Mouse (Mus musculus): ENCODE measurements around the gene Aifm1. TPM values are rescaled to one million over a fixed set of nuclear protein-coding genes. Genes with fewer than 3 reads are reported as not detected.

Gene Aifm1
- polyA plus RNA-seq, 1 experiment from 2014 or later = 65.5 TPM

DNA sequence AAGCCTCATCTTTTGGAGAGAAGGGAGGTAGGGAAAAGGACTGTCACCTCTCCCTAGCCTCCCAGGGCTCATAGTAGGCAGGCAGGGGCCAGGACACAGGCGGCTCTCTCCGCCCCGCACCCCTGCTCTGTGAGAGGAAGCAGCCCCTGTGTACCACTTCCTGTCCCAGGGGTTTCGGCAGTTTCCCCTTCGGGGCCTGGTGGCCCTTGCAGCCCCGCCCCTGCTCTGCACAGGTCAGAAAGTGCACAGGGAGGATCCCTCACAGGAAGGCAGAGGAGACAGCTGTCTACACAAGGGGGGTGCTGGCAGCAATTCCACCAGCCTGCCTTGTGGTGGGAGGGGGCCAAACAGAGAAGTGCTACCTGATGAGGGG is 79.8 kb downstream of the Aifm1 start:
- H3K4me3 ChIP-seq = no peak overlapping the region
- 0 out of 2 replicates have a peak overlapping the region, but pooled peaks have one; percentile 8 for H3K27ac ChIP-seq
- peaks cover 8% of the 10 kb centered on the region; the same call in 1 of the 2 replicates for H3K4me1 ChIP-seq (replicated peaks)
- H3K27me3 ChIP-seq (ENCODE audit: insufficient read depth, poor library complexity, severe bottlenecking) = no peaks in the 10 kb centered on the region
- H3K9me3 ChIP-seq = no peaks in the 10 kb centered on the region
- 45% methylated on average over 6 of the region's 6 CpGs for WGBS
- H3K36me3 ChIP-seq = no peaks in the 10 kb centered on the region
- no peak for DNase-seq (ENCODE audit: low spot score)

DNA sequence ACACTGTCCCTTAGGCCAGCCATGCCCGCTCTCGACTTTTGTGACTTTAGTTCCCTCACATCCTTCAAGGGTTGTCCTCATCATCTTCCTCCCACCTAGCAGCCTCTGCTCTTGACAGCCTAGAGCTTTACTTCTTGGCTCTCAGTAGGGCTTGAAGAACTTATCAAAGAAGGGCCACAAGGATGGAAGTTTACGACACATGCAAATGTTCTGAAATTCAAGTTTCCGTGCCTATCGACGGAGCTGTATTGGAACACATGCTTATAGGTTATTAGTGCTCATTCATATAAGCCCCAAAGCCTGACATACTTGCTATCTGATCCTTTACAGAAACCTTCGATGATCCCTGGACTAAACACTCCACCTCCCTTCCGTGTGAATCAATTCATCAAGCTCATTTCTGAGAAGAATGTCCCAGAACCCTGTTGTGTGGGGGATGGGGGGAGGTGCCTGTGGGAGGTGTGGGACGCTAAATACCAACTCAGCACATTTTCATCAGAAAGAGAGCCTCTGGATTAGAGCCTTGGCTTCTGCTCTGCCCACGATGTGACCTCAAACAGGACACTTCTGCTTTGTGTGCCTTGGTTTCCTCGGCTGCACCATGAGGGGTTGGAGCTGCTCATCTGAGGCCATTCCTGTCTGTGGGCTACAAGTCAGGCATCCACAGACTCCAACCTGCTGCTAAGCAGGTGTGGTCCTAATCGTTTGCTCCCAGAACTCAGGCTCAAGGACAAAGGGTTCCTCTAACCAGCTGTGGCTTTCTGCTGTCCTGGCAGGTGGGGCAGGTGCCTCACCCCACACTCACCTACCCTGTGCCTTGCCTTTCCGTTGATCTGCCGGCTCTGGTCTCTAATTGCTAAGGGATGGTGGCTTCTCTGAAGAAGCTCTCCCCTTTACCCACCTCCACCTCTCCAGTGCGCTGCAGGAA is 80.5 kb downstream of the Aifm1 start:
- Histone ChIP-seq H3K27me3 (ENCODE audit: insufficient read depth, poor library complexity, severe bottlenecking) (no peaks in the 10 kb centered on the region), H3K36me3 (no peaks in the 10 kb centered on the region), H3K9me3 (no peaks in the 10 kb centered on the region), H3K4me3 (no peak overlapping the region), H3K4me1 (replicated peaks) (peaks cover 8% of the 10 kb centered on the region; the same call in 1 of the 2 replicates), H3K27ac (no peak overlapping the region)
- no peak for DNase-seq (ENCODE audit: low spot score)
- 70% methylated on average over 15 of the region's 15 CpGs for WGBS

DNA sequence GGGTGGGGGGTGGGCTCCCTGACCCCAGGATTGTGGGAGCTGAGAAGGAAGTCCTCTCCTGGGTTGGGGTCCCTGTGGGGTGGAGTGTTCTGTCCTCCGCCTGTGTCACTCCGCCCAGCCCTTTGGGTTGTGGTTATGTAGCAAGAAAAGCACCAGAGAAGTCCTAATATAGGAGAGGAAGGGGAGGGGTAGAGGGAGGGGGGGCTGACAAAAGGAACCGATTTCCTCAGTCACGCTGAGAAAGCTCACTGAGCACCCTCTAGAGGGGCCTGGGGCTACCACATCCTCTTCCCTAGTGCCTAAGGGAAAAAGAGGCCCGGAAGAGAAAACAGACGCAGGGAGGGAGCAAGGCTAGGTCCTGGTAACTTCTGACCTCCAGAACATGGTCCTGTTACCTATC is 83.8 kb downstream of the Aifm1 start:
- H3K27me3 ChIP-seq (ENCODE audit: insufficient read depth, poor library complexity, severe bottlenecking) = no peaks in the 10 kb centered on the region
- no peaks in the 10 kb centered on the region for H3K36me3 ChIP-seq
- WGBS = 46% methylated on average over 6 of the region's 6 CpGs
- no peaks in the 10 kb centered on the region for H3K9me3 ChIP-seq
- no peak overlapping the region for H3K27ac ChIP-seq
- no peak for DNase-seq (ENCODE audit: low spot score)
- peaks cover 13% of the 10 kb centered on the region; the same call in 1 of the 2 replicates for H3K4me1 ChIP-seq (replicated peaks)
- no peak overlapping the region for H3K4me3 ChIP-seq

DNA sequence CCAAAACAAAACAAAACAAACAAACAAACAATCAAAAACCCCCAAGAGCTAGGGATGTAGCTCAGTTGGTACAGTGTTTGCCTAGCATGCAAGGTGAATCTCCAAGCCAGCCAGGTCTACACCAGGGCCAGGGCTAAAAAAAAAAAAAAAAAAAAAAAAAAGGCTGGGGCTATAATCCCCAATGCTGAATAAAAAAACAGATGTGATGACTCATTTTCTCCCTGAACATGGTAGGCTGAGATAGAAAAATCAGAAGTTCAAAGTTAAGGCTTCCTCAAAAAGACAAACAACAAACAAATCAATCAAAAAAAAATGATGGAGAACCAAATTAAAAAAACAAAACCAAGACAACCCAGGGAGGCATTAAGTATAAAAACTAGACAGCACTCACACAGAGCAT is 84.3 kb downstream of the Aifm1 start:
- H3K27me3 ChIP-seq (ENCODE audit: insufficient read depth, poor library complexity, severe bottlenecking) = no peaks in the 10 kb centered on the region
- no peak overlapping the region for H3K27ac ChIP-seq
- no peak for DNase-seq (ENCODE audit: low spot score)
- peaks cover 13% of the 10 kb centered on the region; the same call in 1 of the 2 replicates for H3K4me1 ChIP-seq (replicated peaks)
- H3K9me3 ChIP-seq = no peaks in the 10 kb centered on the region
- no peak overlapping the region for H3K4me3 ChIP-seq
- no peaks in the 10 kb centered on the region for H3K36me3 ChIP-seq

DNA sequence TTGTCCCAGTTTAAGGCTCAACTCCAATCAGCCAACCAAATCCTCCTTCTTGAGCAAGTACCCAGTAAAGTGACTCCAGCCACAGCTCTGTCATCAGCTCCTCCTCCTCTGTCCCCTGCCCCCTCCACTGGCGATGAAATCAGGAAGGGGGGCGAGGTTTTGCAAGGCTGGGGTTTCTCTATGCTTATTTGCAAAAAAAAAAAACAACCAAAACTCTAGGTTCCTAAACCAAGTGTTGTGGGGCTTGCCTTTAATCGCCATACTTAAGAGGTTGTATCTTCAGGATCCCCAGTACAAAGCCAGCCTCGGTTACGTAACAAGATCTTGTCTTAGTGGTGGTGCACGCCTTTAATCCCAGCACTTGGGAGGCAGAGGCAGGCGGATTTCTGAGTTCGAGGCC is 84.7 kb downstream of the Aifm1 start:
- Histone ChIP-seq H3K9me3 (no peaks in the 10 kb centered on the region), H3K36me3 (no peaks in the 10 kb centered on the region), H3K27me3 (ENCODE audit: insufficient read depth, poor library complexity, severe bottlenecking) (no peaks in the 10 kb centered on the region), H3K4me1 (replicated peaks) (peaks cover 12% of the 10 kb centered on the region; the same call in 1 of the 2 replicates), H3K27ac (no peak overlapping the region), H3K4me3 (no peak overlapping the region)
- no peak for DNase-seq (ENCODE audit: low spot score)
- 84% methylated on average over 8 of the region's 8 CpGs for WGBS

DNA sequence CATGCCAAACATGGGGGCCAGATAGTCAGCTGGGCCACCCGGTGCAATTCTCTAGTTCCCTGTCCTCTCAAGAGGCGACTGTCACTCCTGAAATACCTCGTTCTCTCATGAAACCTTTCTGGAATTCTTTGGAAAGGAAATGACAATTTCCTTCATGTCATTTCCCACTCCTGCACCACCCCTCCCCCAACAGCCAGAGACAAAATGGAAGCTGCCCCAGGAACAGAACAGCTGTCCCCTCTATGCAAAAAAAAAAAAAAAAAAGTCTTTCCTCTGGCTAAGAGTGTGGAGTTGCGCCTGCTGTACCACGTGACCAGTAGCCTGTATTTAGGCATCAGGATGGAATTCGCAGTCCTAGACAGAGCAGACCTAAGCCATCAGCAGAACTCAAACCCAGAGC is 85.1 kb downstream of the Aifm1 start:
- Histone ChIP-seq H3K4me3 (no peak overlapping the region), H3K9me3 (no peaks in the 10 kb centered on the region)

DNA sequence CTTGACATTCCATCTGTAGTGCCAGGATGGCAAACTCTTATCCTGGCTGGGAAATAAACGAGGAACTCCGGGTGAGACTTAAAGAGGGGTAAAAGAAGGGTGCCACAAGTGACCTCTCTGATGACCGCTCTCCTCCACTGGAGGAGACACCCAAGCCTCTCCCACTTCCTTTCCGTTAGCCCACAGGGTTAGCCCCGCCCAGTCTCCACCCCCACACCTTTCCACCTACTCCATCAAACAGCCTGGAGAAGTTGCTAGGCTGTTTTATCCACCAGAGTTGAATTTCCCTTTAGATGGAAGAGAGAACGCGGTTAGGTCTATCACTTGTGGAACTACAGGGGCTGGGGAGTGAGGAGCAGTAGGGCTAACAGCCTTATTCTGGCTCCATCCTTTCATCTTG is 88.1 kb downstream of the Aifm1 start:
- DNase-seq (ENCODE audit: low spot score) = no peak

More for the DNA sequence above, 85.1 kb downstream of the Aifm1 start:
- Histone ChIP-seq H3K27ac (no peak overlapping the region), H3K27me3 (ENCODE audit: insufficient read depth, poor library complexity, severe bottlenecking) (no peaks in the 10 kb centered on the region), H3K4me1 (replicated peaks) (peaks cover 8% of the 10 kb centered on the region; the same call in 1 of the 2 replicates), H3K36me3 (no peaks in the 10 kb centered on the region)
- DNase-seq (ENCODE audit: low spot score) = no peak
- WGBS = 84% methylated on average over 6 of the region's 6 CpGs

More for the DNA sequence above, 88.1 kb downstream of the Aifm1 start:
- no peaks in the 10 kb centered on the region for H3K27me3 ChIP-seq (ENCODE audit: insufficient read depth, poor library complexity, severe bottlenecking)
- H3K4me3 ChIP-seq = no peak overlapping the region
- 67% methylated on average over 7 of the region's 7 CpGs for WGBS
- H3K4me1 ChIP-seq (replicated peaks) = peaks cover 4% of the 10 kb centered on the region; the same call in 1 of the 2 replicates
- no peak overlapping the region for H3K27ac ChIP-seq
- H3K36me3 ChIP-seq = no peaks in the 10 kb centered on the region
- H3K9me3 ChIP-seq = no peaks in the 10 kb centered on the region

Other genes starting within 250 kb of the Aifm1 start
- 4.2 and 5.4 TPM in 2 replicates for gene Bcorl1, start 172.2 kb downstream of the Aifm1 start, polyA plus RNA-seq (2016; fragmentation: Nextera tagmentation; extraction: Ambion mirVana)
- gene Elf4, start 50.4 kb downstream of the Aifm1 start, polyA plus RNA-seq (2016; fragmentation: Nextera tagmentation; extraction: Ambion mirVana) = 2.6 and 2.8 TPM in 2 replicates
- 10.7 and 28.3 TPM in 2 replicates for gene Rab33a, start 5.7 kb upstream of the Aifm1 start, polyA plus RNA-seq (2016; fragmentation: Nextera tagmentation; extraction: Ambion mirVana)
- 13.4 and 16.8 TPM in 2 replicates for gene Zfp280c, start 80.9 kb upstream of the Aifm1 start, polyA plus RNA-seq (2016; fragmentation: Nextera tagmentation; extraction: Ambion mirVana)
- 20.7 and 27.1 TPM in 2 replicates for gene Slc25a14, start 109.8 kb upstream of the Aifm1 start, polyA plus RNA-seq (2016; fragmentation: Nextera tagmentation; extraction: Ambion mirVana)
- not detected in 2 replicates for gene Gpr119, start 160.9 kb upstream of the Aifm1 start, polyA plus RNA-seq (2016; fragmentation: Nextera tagmentation; extraction: Ambion mirVana)
- 19.4 and 24.3 TPM in 2 replicates for gene Rbmx2, start 181.4 kb upstream of the Aifm1 start, polyA plus RNA-seq (2016; fragmentation: Nextera tagmentation; extraction: Ambion mirVana)

Data from hindbrain, embryonic 10.5 days (tissue).